Comparison of ENCODE assay signal across 11 mouse cellular contexts in the genomic region with DNA sequence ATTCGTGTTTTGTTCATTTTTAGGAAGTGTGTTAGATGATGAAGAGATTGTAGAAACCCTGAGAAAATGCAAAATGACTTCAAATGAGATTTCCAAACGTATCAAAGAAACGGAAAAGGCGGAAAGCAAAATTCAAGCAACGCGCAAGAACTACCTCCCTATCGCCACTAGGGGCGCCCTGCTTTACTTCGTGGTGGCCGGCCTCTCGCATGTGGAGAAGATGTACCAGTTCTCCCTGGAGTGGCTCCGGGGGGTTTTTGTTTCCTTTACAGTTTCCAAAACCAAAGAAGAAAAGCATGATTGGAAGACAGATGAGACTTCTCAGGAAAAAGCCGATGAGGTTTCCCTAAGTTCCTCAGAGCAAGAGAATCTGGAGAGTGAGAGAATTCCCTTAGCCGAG.
DNase-seq lines count a peak whose midpoint lies in the region; ATAC-seq and TF ChIP-seq lines count a peak whose summit lies in the region.
"Had no signal": no experiment of that assay in that cellular context is flagged by ENCODE, and none has a peak within 500 bp of the region (broad histone marks: within the 10 kb centered on the region; RNA-seq: fewer than 3 reads in every experiment).

No protein-coding gene starts in this region.

- in situ Hi-C loops in ES-E14 (cut with MboI; ENCODE audit: low sequenced_read_pairs in 2 of 2, unreplicated experiment in 2 of 2), result no loop called here

- no peak overlapping the region for H3K4me2 ChIP-seq in lung, embryonic 14.5 days
- H3K4me2 ChIP-seq: hindbrain, embryonic 14.5 days; neural tube, embryonic 13.5 days had no signal

- H3K27ac ChIP-seq in heart, adult 2 months, result no peak overlapping the region
- no peak overlapping the region for H3K27ac ChIP-seq in lung, embryonic 14.5 days (ENCODE audit: low read depth)
- no peak overlapping the region for H3K27ac ChIP-seq in ES-E14 (ENCODE audit: insufficient read depth, low read depth, low read length, poor library complexity, severe bottlenecking)
- H3K27ac ChIP-seq in embryonic fibroblast, embryonic 13.5 days (ENCODE audit: insufficient read depth, low read length), result no peak overlapping the region
- H3K27ac ChIP-seq: hindbrain, embryonic 14.5 days; neural tube, embryonic 13.5 days had no signal

- H3K36me3 ChIP-seq in heart, adult 2 months (ENCODE audit: control insufficient read depth, insufficient read depth, low read length), result no peaks in the 10 kb centered on the region
- H3K36me3 ChIP-seq in lung, embryonic 14.5 days (ENCODE audit: insufficient read depth), result no peaks in the 10 kb centered on the region
- H3K36me3 ChIP-seq in ES-E14 (ENCODE audit: control insufficient read depth, insufficient read depth, low read length, poor library complexity, severe bottlenecking), result no peaks in the 10 kb centered on the region
- H3K36me3 ChIP-seq: neural tube, embryonic 13.5 days had no signal

- H3K9ac ChIP-seq in heart, adult 2 months (ENCODE audit: low read depth, low read length), result no peak overlapping the region
- no peak overlapping the region for H3K9ac ChIP-seq in lung, embryonic 14.5 days
- H3K9ac ChIP-seq in ES-E14 (ENCODE audit: insufficient read depth, low read depth, low read length, poor library complexity, severe bottlenecking), result no peak overlapping the region
- H3K9ac ChIP-seq: hindbrain, embryonic 14.5 days; neural tube, embryonic 13.5 days had no signal

- no peaks in the 10 kb centered on the region for H3K9me3 ChIP-seq in lung, embryonic 14.5 days (ENCODE audit: low read depth, low read length)
- H3K9me3 ChIP-seq in ES-E14 (ENCODE audit: control insufficient read depth, insufficient read depth, low read depth, low read length), result no peaks in the 10 kb centered on the region
- H3K9me3 ChIP-seq: neural tube, embryonic 13.5 days had no signal

- DNase-seq in heart, adult 2 months, result no peak
- no peak for DNase-seq in heart, adult 11 months
- DNase-seq in lung, embryonic 14.5 days, result peak; percentile 39
- no peak for DNase-seq in lung, postnatal 10 days
- DNase-seq in ES-E14 (ENCODE audit: low read depth, low spot score), result peak; percentile 59
- no peak for DNase-seq in kidney, adult 9 months
- DNase-seq: lung, postnatal 4 days had no signal

- no peak for TF ChIP-seq POLR2A in heart, adult 2 months (IDR thresholded peaks at IDR 0.05; ENCODE audit: insufficient read depth, low read depth, low read length)
- no peak for TF ChIP-seq POLR2A in embryonic fibroblast, embryonic 13.5 days (IDR thresholded peaks at IDR 0.05; ENCODE audit: low read depth, low read length)

- H3K27me3 ChIP-seq in heart, adult 2 months (ENCODE audit: control insufficient read depth, insufficient read depth, low read length), result no peaks in the 10 kb centered on the region
- H3K27me3 ChIP-seq in lung, embryonic 14.5 days (ENCODE audit: insufficient read depth, low read length), result no peaks in the 10 kb centered on the region
- H3K27me3 ChIP-seq: neural tube, embryonic 13.5 days had no signal

- ATAC-seq in lung, embryonic 14.5 days (ENCODE audit: insufficient read depth), result no peak
- no peak for ATAC-seq in megakaryocyte, adult 5-6 weeks (ENCODE audit: poor library complexity, severe bottlenecking)

- no peak for TF ChIP-seq EP300 in heart, adult 2 months (IDR thresholded peaks at IDR 0.05; ENCODE audit: insufficient read depth, low read depth, low read length)

- TF ChIP-seq CTCF in heart, adult 2 months (IDR thresholded peaks at IDR 0.05), result peak; percentile 59
- TF ChIP-seq CTCF in lung, embryonic 14.5 days (IDR thresholded peaks at IDR 0.05; ENCODE audit: low read depth), result peak; percentile 56
- TF ChIP-seq CTCF in embryonic fibroblast, embryonic 13.5 days (IDR thresholded peaks at IDR 0.05; ENCODE audit: borderline replicate concordance, insufficient read depth, low read length), result 0 out of 2 replicates have a peak, but pooled peaks have one; percentile 24

- H3K79me2 ChIP-seq in heart, adult 2 months (replicated peaks; ENCODE audit: control insufficient read depth, insufficient read depth, low read length), result no peaks in the 10 kb centered on the region

- no peak overlapping the region for H3K4me3 ChIP-seq in heart, adult 2 months
- H3K4me3 ChIP-seq in lung, embryonic 14.5 days (ENCODE audit: low read depth, low read length), result no peak overlapping the region
- no peak overlapping the region for H3K4me3 ChIP-seq in ES-E14 (ENCODE audit: insufficient read depth in 1 of 2, low read depth in 1 of 2, low read length in 2 of 2, poor library complexity in 1 of 2, severe bottlenecking in 1 of 2)
- no peak overlapping the region for H3K4me3 ChIP-seq in embryonic fibroblast, embryonic 13.5 days (ENCODE audit: insufficient read depth, low read length)
- H3K4me3 ChIP-seq: neural tube, embryonic 13.5 days had no signal

- H3K4me1 ChIP-seq in heart, adult 2 months (ENCODE audit: control insufficient read depth, insufficient read depth, low read length), result no peaks in the 10 kb centered on the region
- H3K4me1 ChIP-seq in lung, embryonic 14.5 days (ENCODE audit: insufficient read depth), result no peaks in the 10 kb centered on the region
- no peaks in the 10 kb centered on the region for H3K4me1 ChIP-seq in ES-E14 (ENCODE audit: control insufficient read depth in 2 of 2, insufficient read depth in 2 of 2, low read length in 2 of 2, poor library complexity in 1 of 2)
- no peaks in the 10 kb centered on the region for H3K4me1 ChIP-seq in embryonic fibroblast, embryonic 13.5 days (ENCODE audit: control insufficient read depth, insufficient read depth, low read length)
- H3K4me1 ChIP-seq: neural tube, embryonic 13.5 days had no signal

- intact Hi-C loops in heart, adult 2 months (cut with DNase I), result no loop called here

- 64% methylated on average over 14 of the region's 14 CpGs for WGBS in heart, adult 2 months
- 52% methylated on average over 14 of the region's 14 CpGs for WGBS in lung, embryonic 14.5 days

TF ChIP-seq in ES-E14, 5 proteins besides CTCF, POLR2A, EP300 and RAD21:
- TF ChIP-seq HCFC1 (IDR thresholded peaks at IDR 0.05; ENCODE audit: borderline replicate concordance, insufficient read depth, low read length) (no peak), ZC3H11A (IDR thresholded peaks at IDR 0.05; ENCODE audit: borderline replicate concordance, low read depth, low read length) (no peak), ZNF384 (IDR thresholded peaks at IDR 0.05; ENCODE audit: low read depth, low read length) (no peak), MAFK (IDR thresholded peaks at IDR 0.05; ENCODE audit: insufficient read depth, low read depth, low read length) (no peak), CHD2 (IDR thresholded peaks at IDR 0.05; ENCODE audit: low read depth, low read length) (no peak)

Comparison
In these comparisons a context has a peak if more than half of its experiments do, and no peak if none do; other contexts are left out.
1. DNase-seq: peak in lung, embryonic 14.5 days (single experiment) and ES-E14 (single experiment); none in heart, adult 2 months (0 of 2), heart, adult 11 months (single experiment), lung, postnatal 10 days (single experiment) and kidney, adult 9 months (single experiment).
2. Peak in every context shown above with its lines, with median percentiles within 50 percentile points of each other: CTCF ChIP-seq.